Mouse (Mus musculus) C2C12 (cell line): ENCODE data around the gene Arhgap24.

Experiments
- CTCF ChIP-seq: IDR thresholded peaks from one replicate; pipeline ENCODE4 v1.5.1; 2011; ENCODE audit not compliant: control insufficient read depth, insufficient read depth, insufficient read length
- FOSL1 ChIP-seq: IDR thresholded peaks from one replicate; pipeline ENCODE4 v1.8.0; 2011; ENCODE audit warnings: mild to moderate bottlenecking, low read length; ENCODE audit not compliant: poor library complexity, insufficient read depth, severe bottlenecking
- MYOD1 ChIP-seq: IDR thresholded peaks from one replicate; pipeline ENCODE4 v1.6.1; 2011; ENCODE audit warnings: low read depth; ENCODE audit not compliant: control insufficient read depth, insufficient read length
- USF1 ChIP-seq: IDR thresholded peaks from one replicate; pipeline ENCODE4 v1.6.1; 2011; ENCODE audit warnings: low read depth, mild to moderate bottlenecking, control low read depth, moderate library complexity

GRCm38 (mm10) chr5:102548382-102548781, 67.2 kb downstream of the Arhgap24 start:
- TF ChIP-seq USF1 (no peak), CTCF (no peak), MYOD1 (no peak), FOSL1 (no peak)
